Mouse (Mus musculus): ENCODE measurements at regions not wholly inside any gene's neighbourhood (a gene's known extent, or its start where the extent isn't known, plus 50 kb on each side); places are given as distances from the start of the nearest gene placed in this dataset.

- TF ChIP-seq POLR2A (IDR thresholded peaks at IDR 0.05; ENCODE audit: control insufficient read depth, low read depth, low read length) (no peak), CTCF (IDR thresholded peaks at IDR 0.05; ENCODE audit: control insufficient read depth, insufficient read depth, insufficient replicate concordance, low read depth, low read length) (no peak)
Measured at GRCm38 (mm10) chr8:125367374-125367773, 202.2 kb downstream of the Sipa1l2 start.

Data from testis, adult 2 months (tissue).